Mouse (Mus musculus) liver, embryonic 14.5 days (tissue): ENCODE data around the gene Ints3. TPM values are rescaled to one million over a fixed set of nuclear protein-coding genes. Genes with fewer than 3 reads are reported as not detected.

Experiments used
- ATAC-seq: fragments of 200-750 bp; cut with Nextera tagmentation; 2 replicates; pipeline ENCODE4 v1.8.0; 2017; ENCODE audit warnings: moderate number of reproducible peaks, mild to moderate bottlenecking, moderate library complexity; ENCODE audit not compliant: insufficient read depth
- DNase-seq, 3 experiments: peaks; one replicate each; pipeline ENCODE4 v3.0.0-alpha.2; 2012 to 2013; ENCODE audit warnings: low read depth in 3 of 3, low spot score in 3 of 3
- H3K27ac ChIP-seq: fragments of 300-500 bp; sonication (generic); 2 replicates; pipeline ENCODE4 v1.5.1; 2014; ENCODE audit warnings: moderate library complexity, mild to moderate bottlenecking, control low read depth, inconsistent platforms
- H3K27me3 ChIP-seq: fragments of 300-500 bp; sonication (generic); 2 replicates; pipeline ENCODE4 v1.6.1; 2014; ENCODE audit warnings: mild to moderate bottlenecking, low read length, moderate library complexity; ENCODE audit not compliant: control insufficient read depth, insufficient read depth
- H3K36me3 ChIP-seq: fragments of 300-500 bp; sonication (generic); replicated peaks from 2 replicates; pipeline ENCODE4 v1.6.1; 2014; ENCODE audit warnings: low read depth; ENCODE audit not compliant: control insufficient read depth, insufficient read depth
- H3K4me1 ChIP-seq, 2 experiments: fragments of 200-500 bp in 1 of 2; fragments of 300-500 bp in 1 of 2; sonication (generic) in 1 of 2; replicated peaks; 2 replicates each; pipeline ENCODE4 v1.6.1; 2012 to 2014; ENCODE audit warnings: antibody characterized with exemption in 1 of 2, inconsistent platforms in 1 of 2, low read length in 1 of 2; ENCODE audit not compliant: control insufficient read depth in 2 of 2, insufficient read depth in 2 of 2
- H3K4me2 ChIP-seq: fragments of 300-500 bp; sonication (generic); 2 replicates; pipeline ENCODE4 v1.6.1; 2014; ENCODE audit warnings: low read depth, mild to moderate bottlenecking, control low read depth, moderate library complexity
- H3K4me3 ChIP-seq, 2 experiments: fragments of 200-500 bp in 1 of 2; fragments of 300-500 bp in 1 of 2; sonication (generic) in 1 of 2; 2 replicates each; pipeline ENCODE4 v1.5.1; 2012 to 2014; ENCODE audit warnings: low read depth in 2 of 2, low read length in 2 of 2, mild to moderate bottlenecking in 2 of 2, control low read depth in 1 of 2, inconsistent platforms in 1 of 2, moderate library complexity in 1 of 2; ENCODE audit not compliant: insufficient read depth in 1 of 2
- H3K9ac ChIP-seq: fragments of 300-500 bp; sonication (generic); replicated peaks from 2 replicates; pipeline ENCODE4 v1.6.1; 2014; ENCODE audit warnings: mild to moderate bottlenecking, control low read depth, moderate library complexity
- H3K9me3 ChIP-seq: fragments of 300-500 bp; sonication (generic); 2 replicates; pipeline ENCODE4 v1.6.1; 2016; ENCODE audit warnings: low read length, mixed read lengths; ENCODE audit not compliant: control insufficient read depth
- CTCF ChIP-seq: IDR thresholded peaks from 2 replicates; pipeline ENCODE4 v1.5.1; 2016; ENCODE audit warnings: antibody characterized with exemption, low read depth, control low read depth
- EP300 ChIP-seq: IDR thresholded peaks from 2 replicates; pipeline ENCODE4 v1.6.1; 2016; ENCODE audit warnings: antibody characterized with exemption, low read depth
- WGBS: fragments of 180-500 bp; shearing (Covaris S2); extraction: QIAGEN DNeasy Blood & Tissue Kit; methylation state at CpG from one replicate; pipeline ENCODE4 v1.1.7; 2014; ENCODE audit not compliant: insufficient replicate concordance; 5-methylcytosine and 5-hydroxymethylcytosine counted together
- polyA plus RNA-seq, 2 experiments: library from polyadenylated mRNA; depleted of rRNA in 1 of 2; stranded (reverse) in 1 of 2; unstranded in 1 of 2; fragments of >200 nt; fragmentation: Nextera tagmentation in 1 of 2; extraction: Ambion mirVana in 1 of 2; gene quantifications; 2 replicates each; pipeline versions ENCODE4 v1.2.1 to v1.2.3; 2012 to 2014

Gene Ints3
- polyA plus RNA-seq, 2 experiments: 6.6 to 12.7 TPM

- Histone ChIP-seq H3K4me3 (no peak overlapping the region), H3K27ac (no peak overlapping the region), H3K9ac (no peak overlapping the region), H3K4me2 (no peak overlapping the region), H3K4me1 (peaks cover 0 to 4% of the 10 kb centered on the region in 2 experiments; a peak in 1 of 4 replicates), H3K9me3 (no peaks in the 10 kb centered on the region), H3K27me3 (peaks cover 42% of the 10 kb centered on the region), H3K36me3 (no peaks in the 10 kb centered on the region)
- no peak for DNase-seq
- TF ChIP-seq EP300: no peak
- TF ChIP-seq CTCF: no peak; the same call in 1 of the 2 replicates
- 80% methylated on average over 10 of the region's 10 CpGs for WGBS
- no peak for ATAC-seq
These were observed 34.3 kb upstream of the Ints3 start for GRCm38 (mm10) chr3:90467618-90468300.

- H3K4me1 ChIP-seq: peaks cover 0 to 2% of the 10 kb centered on the region in 2 experiments; a peak in 1 of 4 replicates
- TF ChIP-seq CTCF (peak; percentile 78), EP300 (no peak)
- DNase-seq (peak in 1 of 3 experiments; percentile 37), ATAC-seq (peak; percentile 24; the same call in 1 of the 2 replicates)
- no peaks in the 10 kb centered on the region for H3K36me3 ChIP-seq
- peak overlapping the region; percentile 14 to 48 for H3K4me3 ChIP-seq
- H3K9ac ChIP-seq: no peak overlapping the region
- 2% methylated on average over 15 of the region's 15 CpGs for WGBS
- no peak overlapping the region for H3K27ac ChIP-seq
- no peaks in the 10 kb centered on the region for H3K9me3 ChIP-seq
- H3K4me2 ChIP-seq: peak overlapping the region; percentile 67
- H3K27me3 ChIP-seq: peaks cover 45% of the 10 kb centered on the region
These were observed 32.9 kb upstream of the Ints3 start for GRCm38 (mm10) chr3:90466311-90466766.

- under 1% methylated on average over 31 of the region's 49 CpGs for WGBS
- peaks cover 45% of the 10 kb centered on the region for H3K27me3 ChIP-seq
- peak; percentile 34 for ATAC-seq
- peak within 1 kb of the TSS; percentile 26 to 48 for H3K4me3 ChIP-seq
- peak within 1 kb of the TSS; percentile 67 for H3K4me2 ChIP-seq
- H3K36me3 ChIP-seq: no peaks in the 10 kb centered on the region
- DNase-seq: no peak
- no peaks in the 10 kb centered on the region for H3K9me3 ChIP-seq
- H3K27ac ChIP-seq: no peak within 1 kb of the TSS
- no peak within 1 kb of the TSS for H3K9ac ChIP-seq
- TF ChIP-seq EP300 (no peak), CTCF (no peak)
- peaks cover 0 to 2% of the 10 kb centered on the region in 2 experiments; a peak in 1 of 4 replicates for H3K4me1 ChIP-seq
These were observed 32.4 kb upstream of the Ints3 start, which contains the start of gene Npr1 for GRCm38 (mm10) chr3:90465686-90466310. TSS of gene Npr1 (minus strand) at chr3:90465866.

GRCm38 (mm10) chr3:90465081-90465685 is 31.8 kb upstream of the Ints3 start:
- H3K27ac ChIP-seq: no peak overlapping the region

More at GRCm38 (mm10) chr3:90465081-90465685, 31.8 kb upstream of the Ints3 start:
- Histone ChIP-seq H3K27me3 (peaks cover 45% of the 10 kb centered on the region), H3K9me3 (no peaks in the 10 kb centered on the region), H3K9ac (no peak overlapping the region), H3K36me3 (no peaks in the 10 kb centered on the region), H3K4me2 (peak overlapping the region; percentile 67), H3K4me1 (peaks cover 0 to 2% of the 10 kb centered on the region in 2 experiments; a peak in 1 of 4 replicates), H3K4me3 (peak overlapping the region; percentile 26 to 48)
- no peak for DNase-seq
- no peak for TF ChIP-seq EP300
- TF ChIP-seq CTCF: no peak
- WGBS: 3% methylated on average over 75 of the region's 75 CpGs
- ATAC-seq: no peak
